Mouse (Mus musculus): ENCODE data around the gene Ints7. TPM values are rescaled to one million over a fixed set of nuclear protein-coding genes. Genes with fewer than 3 reads are reported as not detected.
A peak's percentile ranks its signal among the peaks of the same experiment; 100 is the strongest.

Gene Ints7
- polyA plus RNA-seq, 1 experiment: 12.2 TPM

DNA sequence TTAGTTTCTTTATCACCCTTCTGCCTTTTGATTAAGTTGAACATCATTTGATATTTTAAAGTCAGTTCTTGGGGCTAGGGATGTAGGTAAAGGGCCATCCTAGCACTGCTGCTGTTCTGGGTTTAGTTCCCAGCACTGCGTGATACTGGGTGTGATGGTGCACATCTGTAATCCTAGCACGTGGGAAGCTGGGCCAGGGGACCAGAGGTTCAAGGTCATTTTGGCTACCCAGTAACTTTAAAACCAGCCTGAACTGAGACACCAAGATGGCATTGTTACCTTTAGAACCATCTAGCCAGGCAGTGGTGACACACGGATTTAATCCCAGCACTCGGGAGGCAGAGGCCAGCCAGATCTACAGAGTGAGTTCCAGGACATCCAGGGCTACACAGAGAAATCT lies 8.4 kb downstream of the Ints7 start:
- Histone ChIP-seq H3K36me3 (ENCODE audit: control insufficient read depth, insufficient read depth, low read length) (no peaks in the 10 kb centered on the region; the same call in 1 of the 2 replicates), H3K27ac (ENCODE audit: insufficient read depth, low read depth, low read length) (no peak overlapping the region), H3K27me3 (replicated peaks; ENCODE audit: control insufficient read depth, insufficient read depth, low read length) (no peaks in the 10 kb centered on the region), H3K4me1 (ENCODE audit: control insufficient read depth, insufficient read depth, low read length) (no peaks in the 10 kb centered on the region), H3K4me3 (ENCODE audit: insufficient read depth, low read depth, low read length) (no peak overlapping the region)
- WGBS: 78% methylated on average over 4 of the region's 4 CpGs
- TF ChIP-seq CTCF (conservative IDR thresholded peaks at IDR 0.05; ENCODE audit: insufficient read depth, insufficient read length, low read depth, low read length) (no peak), POLR2A (IDR thresholded peaks at IDR 0.05; ENCODE audit: low read depth, low read length) (no peak)
- no peak for DNase-seq

DNA sequence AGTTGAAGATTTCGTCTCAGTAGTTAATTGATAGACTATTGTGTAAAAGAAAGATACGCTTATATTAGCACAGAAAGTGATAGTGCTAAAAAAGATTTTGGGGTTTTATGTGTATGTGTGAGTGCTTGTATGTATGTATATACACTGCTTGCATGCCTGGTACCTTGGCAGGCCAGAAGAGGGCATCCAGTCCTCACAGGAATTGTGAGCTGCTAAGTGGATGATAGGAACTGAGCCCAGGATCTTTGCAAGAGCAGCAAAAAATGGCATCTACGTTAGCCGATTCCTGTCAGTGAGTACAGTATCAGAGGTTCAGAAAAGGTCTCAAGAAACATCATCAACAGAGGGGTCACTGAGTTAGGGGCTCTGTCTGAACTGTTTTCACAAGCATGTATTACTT lies 9.0 kb downstream of the Ints7 start:
- no peak overlapping the region for H3K4me3 ChIP-seq (ENCODE audit: insufficient read depth, low read depth, low read length)
- H3K36me3 ChIP-seq (ENCODE audit: control insufficient read depth, insufficient read depth, low read length): no peaks in the 10 kb centered on the region; the same call in 1 of the 2 replicates
- no peak for DNase-seq
- H3K4me1 ChIP-seq (ENCODE audit: control insufficient read depth, insufficient read depth, low read length): no peaks in the 10 kb centered on the region
- WGBS: 88% methylated on average over 4 of the region's 4 CpGs
- no peaks in the 10 kb centered on the region for H3K27me3 ChIP-seq (replicated peaks; ENCODE audit: control insufficient read depth, insufficient read depth, low read length)
- H3K27ac ChIP-seq (ENCODE audit: insufficient read depth, low read depth, low read length): no peak overlapping the region
- TF ChIP-seq CTCF (conservative IDR thresholded peaks at IDR 0.05; ENCODE audit: insufficient read depth, insufficient read length, low read depth, low read length): peak; percentile 52
- no peak for TF ChIP-seq POLR2A (IDR thresholded peaks at IDR 0.05; ENCODE audit: low read depth, low read length)

DNA sequence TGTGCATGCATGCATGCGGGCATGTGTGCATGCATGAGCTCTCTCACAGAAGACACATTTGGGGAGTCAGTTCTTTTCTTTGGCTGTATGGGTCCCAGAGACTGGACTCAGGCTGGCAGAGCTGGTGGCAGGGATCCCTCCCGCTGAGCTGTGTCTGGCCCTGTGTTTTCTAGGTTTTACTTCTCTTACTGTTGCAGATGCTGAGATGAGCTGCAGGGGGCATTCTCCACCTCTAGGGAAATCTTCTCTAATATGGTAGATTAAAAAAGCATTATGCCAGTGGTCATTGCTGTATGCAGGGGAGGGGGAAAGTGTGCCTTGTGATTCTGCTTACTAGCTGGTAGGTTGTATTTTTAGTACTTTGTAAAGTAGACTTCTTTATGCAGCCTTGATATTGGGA lies 10.3 kb downstream of the Ints7 start:
- 89% methylated on average over 2 of the region's 2 CpGs for WGBS
- no peaks in the 10 kb centered on the region; the same call in 1 of the 2 replicates for H3K36me3 ChIP-seq (ENCODE audit: control insufficient read depth, insufficient read depth, low read length)
- no peak overlapping the region for H3K27ac ChIP-seq (ENCODE audit: insufficient read depth, low read depth, low read length)
- no peaks in the 10 kb centered on the region for H3K4me1 ChIP-seq (ENCODE audit: control insufficient read depth, insufficient read depth, low read length)
- no peak overlapping the region for H3K4me3 ChIP-seq (ENCODE audit: insufficient read depth, low read depth, low read length)
- 0 out of 2 replicates have a peak, but pooled peaks have one; percentile 1 for TF ChIP-seq CTCF (conservative IDR thresholded peaks at IDR 0.05; ENCODE audit: insufficient read depth, insufficient read length, low read depth, low read length)
- TF ChIP-seq POLR2A (IDR thresholded peaks at IDR 0.05; ENCODE audit: low read depth, low read length): no peak
- no peaks in the 10 kb centered on the region for H3K27me3 ChIP-seq (replicated peaks; ENCODE audit: control insufficient read depth, insufficient read depth, low read length)
- no peak for DNase-seq

DNA sequence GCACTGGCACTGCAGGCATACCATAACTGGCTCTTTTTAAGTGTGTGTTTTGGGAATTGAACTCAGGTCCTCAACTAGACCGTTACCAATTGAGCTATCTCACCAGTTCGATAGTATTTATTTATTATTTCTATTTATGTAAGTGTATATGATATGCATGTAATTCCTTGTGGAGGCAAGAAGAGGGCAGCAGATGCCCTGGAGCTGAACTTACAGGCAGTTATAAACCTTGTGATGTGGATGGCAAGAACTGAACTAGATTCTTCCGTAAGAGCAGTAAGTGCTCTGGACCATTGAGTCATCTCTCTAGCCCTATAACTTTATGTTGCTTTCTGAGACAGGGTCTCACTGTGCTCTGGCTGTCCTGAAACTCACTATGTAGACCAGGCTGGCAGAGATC lies 11.6 kb downstream of the Ints7 start:
- H3K27ac ChIP-seq (ENCODE audit: insufficient read depth, low read depth, low read length): no peak overlapping the region
- H3K27me3 ChIP-seq (replicated peaks; ENCODE audit: control insufficient read depth, insufficient read depth, low read length): no peaks in the 10 kb centered on the region
- peak; percentile 18; the same call in 1 of the 2 replicates for TF ChIP-seq CTCF (conservative IDR thresholded peaks at IDR 0.05; ENCODE audit: insufficient read depth, insufficient read length, low read depth, low read length)
- no peak for TF ChIP-seq POLR2A (IDR thresholded peaks at IDR 0.05; ENCODE audit: low read depth, low read length)
- WGBS: 95% methylated on average over 3 of the region's 3 CpGs
- H3K36me3 ChIP-seq (ENCODE audit: control insufficient read depth, insufficient read depth, low read length): no peaks in the 10 kb centered on the region; the same call in 1 of the 2 replicates
- no peak overlapping the region for H3K4me3 ChIP-seq (ENCODE audit: insufficient read depth, low read depth, low read length)
- H3K4me1 ChIP-seq (ENCODE audit: control insufficient read depth, insufficient read depth, low read length): no peaks in the 10 kb centered on the region
- DNase-seq: no peak

DNA sequence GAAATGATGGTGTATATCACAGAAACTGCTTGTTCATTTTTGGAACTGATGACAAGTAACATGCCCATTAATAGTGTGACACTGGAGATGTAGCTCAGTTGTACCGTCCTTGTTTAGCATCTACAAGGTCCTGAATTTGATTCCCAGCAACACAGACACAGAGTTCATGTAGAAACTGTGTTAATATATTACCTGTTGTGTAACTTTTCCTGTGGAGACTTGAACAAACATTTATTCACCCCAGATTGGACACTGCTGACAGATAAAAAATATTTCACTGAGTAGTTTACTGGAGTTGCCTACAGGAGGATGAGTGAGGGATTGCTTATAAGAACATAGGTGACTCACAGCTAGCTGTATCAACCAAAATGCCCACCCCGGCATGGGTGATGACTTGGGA lies 13.3 kb downstream of the Ints7 start:
- no peak overlapping the region for H3K4me3 ChIP-seq (ENCODE audit: insufficient read depth, low read depth, low read length)
- H3K36me3 ChIP-seq (ENCODE audit: control insufficient read depth, insufficient read depth, low read length): no peaks in the 10 kb centered on the region
- no peaks in the 10 kb centered on the region for H3K4me1 ChIP-seq (ENCODE audit: control insufficient read depth, insufficient read depth, low read length)
- no peaks in the 10 kb centered on the region for H3K27me3 ChIP-seq (replicated peaks; ENCODE audit: control insufficient read depth, insufficient read depth, low read length)
- no peak overlapping the region for H3K27ac ChIP-seq (ENCODE audit: insufficient read depth, low read depth, low read length)
- WGBS: 80% methylated on average over 2 of the region's 2 CpGs
- peak; percentile 24 for DNase-seq
- TF ChIP-seq CTCF (conservative IDR thresholded peaks at IDR 0.05; ENCODE audit: insufficient read depth, insufficient read length, low read depth, low read length) (no peak), POLR2A (IDR thresholded peaks at IDR 0.05; ENCODE audit: low read depth, low read length) (no peak)

DNA sequence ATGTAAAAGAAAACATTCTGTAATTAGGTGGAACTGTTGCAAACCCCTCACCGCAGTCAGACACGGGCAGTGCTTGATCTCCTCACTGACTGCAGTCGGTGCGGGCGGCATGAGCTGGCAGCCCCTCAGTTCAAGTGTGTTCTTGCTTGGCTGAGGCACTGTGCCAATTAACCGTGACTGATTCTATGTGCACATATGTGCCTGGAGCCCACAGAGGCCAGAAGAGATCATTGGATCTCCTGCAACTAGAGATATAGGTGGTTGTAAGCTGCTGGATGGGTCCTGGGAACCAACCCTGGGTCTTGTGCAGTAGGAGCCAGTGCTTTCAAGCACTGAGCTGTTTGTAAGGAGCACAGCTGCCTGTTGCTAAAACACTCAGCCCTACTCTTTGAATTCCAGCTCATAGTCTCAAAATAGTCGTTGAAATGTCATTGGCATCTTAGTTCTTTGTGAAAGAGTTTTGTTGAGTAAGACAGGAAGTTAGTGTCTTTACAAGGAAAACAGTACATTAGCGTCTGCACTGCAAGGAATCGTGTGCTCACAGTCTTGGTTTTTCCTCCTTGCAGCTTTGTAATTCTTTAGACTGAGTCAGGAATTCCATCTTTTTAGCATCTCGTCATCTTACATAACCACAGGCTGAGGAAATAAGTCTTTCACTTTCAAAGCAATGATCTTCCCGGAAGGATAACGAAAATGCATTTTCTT lies 16.7 kb downstream of the Ints7 start:
- 76% methylated on average over 12 of the region's 12 CpGs for WGBS
- H3K27me3 ChIP-seq (replicated peaks; ENCODE audit: control insufficient read depth, insufficient read depth, low read length): no peaks in the 10 kb centered on the region
- no peak for TF ChIP-seq CTCF (conservative IDR thresholded peaks at IDR 0.05; ENCODE audit: insufficient read depth, insufficient read length, low read depth, low read length)
- TF ChIP-seq POLR2A (IDR thresholded peaks at IDR 0.05; ENCODE audit: low read depth, low read length): no peak
- H3K27ac ChIP-seq (ENCODE audit: insufficient read depth, low read depth, low read length): no peak overlapping the region
- no peaks in the 10 kb centered on the region for H3K4me1 ChIP-seq (ENCODE audit: control insufficient read depth, insufficient read depth, low read length)
- H3K36me3 ChIP-seq (ENCODE audit: control insufficient read depth, insufficient read depth, low read length): peaks cover 6% of the 10 kb centered on the region; the same call in 1 of the 2 replicates
- DNase-seq: no peak
- H3K4me3 ChIP-seq (ENCODE audit: insufficient read depth, low read depth, low read length): no peak overlapping the region

DNA sequence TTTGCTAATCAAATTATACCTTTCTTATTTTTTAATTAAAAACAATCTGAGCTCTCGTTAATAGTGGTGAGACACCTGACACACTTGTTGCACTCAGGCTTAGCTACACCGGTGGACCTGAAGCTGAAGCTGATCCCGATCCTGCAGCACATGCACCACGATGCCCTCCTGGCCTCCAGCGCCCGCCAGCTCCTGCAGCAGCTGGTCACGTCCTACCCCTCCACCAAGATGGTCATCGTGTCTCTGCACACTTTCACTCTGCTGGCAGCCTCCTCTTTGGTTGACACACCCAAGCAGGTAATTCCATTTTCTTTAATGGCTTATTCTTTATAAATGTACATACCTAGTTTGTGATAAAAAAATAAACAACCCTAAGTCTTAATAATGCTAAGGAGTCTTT lies 20.6 kb downstream of the Ints7 start:
- no peaks in the 10 kb centered on the region for H3K27me3 ChIP-seq (replicated peaks; ENCODE audit: control insufficient read depth, insufficient read depth, low read length)
- peaks cover 10% of the 10 kb centered on the region for H3K36me3 ChIP-seq (ENCODE audit: control insufficient read depth, insufficient read depth, low read length)
- DNase-seq: no peak
- H3K4me1 ChIP-seq (ENCODE audit: control insufficient read depth, insufficient read depth, low read length): no peaks in the 10 kb centered on the region
- H3K27ac ChIP-seq (ENCODE audit: insufficient read depth, low read depth, low read length): no peak overlapping the region
- no peak overlapping the region for H3K4me3 ChIP-seq (ENCODE audit: insufficient read depth, low read depth, low read length)
- WGBS: 93% methylated on average over 8 of the region's 8 CpGs
- no peak for TF ChIP-seq POLR2A (IDR thresholded peaks at IDR 0.05; ENCODE audit: low read depth, low read length)
- TF ChIP-seq CTCF (conservative IDR thresholded peaks at IDR 0.05; ENCODE audit: insufficient read depth, insufficient read length, low read depth, low read length): no peak
